Mouse (Mus musculus) myocyte (in vitro differentiated cells): Measurements from ENCODE around the gene Cep70.

Source experiments
- CEBPB ChIP-seq: IDR thresholded peaks from 2 replicates; pipeline ENCODE4 v1.6.1; 2011; ENCODE audit warnings: mild to moderate bottlenecking, moderate library complexity; ENCODE audit not compliant: poor library complexity, insufficient read depth, severe bottlenecking
- E2F4 ChIP-seq: IDR thresholded peaks from one replicate; pipeline ENCODE4 v1.6.1; 2011; ENCODE audit warnings: mild to moderate bottlenecking, control low read depth, moderate library complexity; ENCODE audit not compliant: insufficient read depth
- MYOD1 ChIP-seq, 3 experiments: IDR thresholded peaks; one replicate each; pipeline ENCODE4 v1.6.1; 2011; ENCODE audit warnings: control low read depth in 2 of 3, low read depth in 2 of 3, mild to moderate bottlenecking in 2 of 3, moderate library complexity in 1 of 3; ENCODE audit not compliant: insufficient read length in 2 of 3, control insufficient read depth in 1 of 3
- POLR2A ChIP-seq: IDR thresholded peaks from one replicate; pipeline ENCODE4 v1.6.1; 2011; ENCODE audit warnings: low read depth, mild to moderate bottlenecking, control low read depth, moderate library complexity; ENCODE audit not compliant: insufficient read length
- POLR2AphosphoS2 ChIP-seq: IDR thresholded peaks from one replicate; pipeline ENCODE4 v1.6.1; 2011; ENCODE audit warnings: low read depth, control low read depth; ENCODE audit not compliant: insufficient read length
- REST ChIP-seq: IDR thresholded peaks from one replicate; pipeline ENCODE4 v1.6.1; 2011; ENCODE audit warnings: mild to moderate bottlenecking, control low read depth, moderate library complexity; ENCODE audit not compliant: insufficient read depth, insufficient read length
- SRF ChIP-seq: IDR thresholded peaks from one replicate; pipeline ENCODE4 v1.6.1; 2011; ENCODE audit warnings: low read depth; ENCODE audit not compliant: control insufficient read depth, insufficient read length
- TCF12 ChIP-seq: IDR thresholded peaks from one replicate; pipeline ENCODE4 v1.6.1; 2011; ENCODE audit warnings: mild to moderate bottlenecking, control low read depth; ENCODE audit not compliant: poor library complexity, insufficient read depth, severe bottlenecking
- TCF3 ChIP-seq: IDR thresholded peaks from one replicate; pipeline ENCODE4 v1.6.1; 2011; ENCODE audit warnings: low read depth, control low read depth; ENCODE audit not compliant: insufficient read length
- USF1 ChIP-seq: IDR thresholded peaks from one replicate; pipeline ENCODE4 v1.6.1; 2011; ENCODE audit warnings: low read depth, mild to moderate bottlenecking, control low read depth, moderate library complexity

DNA sequence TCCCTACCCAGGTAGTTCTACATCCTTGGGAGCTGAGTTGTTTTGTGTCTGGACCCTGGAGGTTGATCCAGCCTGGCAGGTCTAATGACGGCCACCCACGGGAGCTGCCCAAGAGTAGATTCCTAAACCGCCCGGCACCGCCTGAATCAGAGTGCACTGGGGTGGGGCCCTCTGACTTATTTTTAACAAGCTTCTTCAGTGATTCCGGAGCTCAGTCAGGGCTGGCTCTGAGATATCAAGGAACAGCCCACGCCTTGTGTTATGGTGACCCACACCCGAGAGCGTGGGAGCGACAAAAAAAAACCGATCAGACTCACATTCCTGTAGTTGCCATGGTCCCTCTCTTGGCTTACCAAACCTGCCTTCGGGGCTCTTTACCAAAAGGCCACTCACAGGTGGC, 97.0 kb downstream of the Cep70 start:
- TF ChIP-seq MYOD1 (IDR thresholded peaks at IDR 0.05; ENCODE audit: control insufficient read depth in 1 of 3, insufficient read length in 2 of 3, low read depth in 2 of 3) (no peak), POLR2AphosphoS2 (no peak), TCF12 (no peak), CEBPB (no peak), POLR2A (no peak), USF1 (no peak), REST (no peak), E2F4 (no peak), TCF3 (no peak), SRF (no peak)
